Mouse (Mus musculus): ENCODE results near the gene B3gnt4. TPM values are rescaled to one million over a fixed set of nuclear protein-coding genes. Genes with fewer than 3 reads are reported as not detected.

Gene B3gnt4
- polyA plus RNA-seq (2017; shearing (Covaris generic)) = not detected

DNA sequence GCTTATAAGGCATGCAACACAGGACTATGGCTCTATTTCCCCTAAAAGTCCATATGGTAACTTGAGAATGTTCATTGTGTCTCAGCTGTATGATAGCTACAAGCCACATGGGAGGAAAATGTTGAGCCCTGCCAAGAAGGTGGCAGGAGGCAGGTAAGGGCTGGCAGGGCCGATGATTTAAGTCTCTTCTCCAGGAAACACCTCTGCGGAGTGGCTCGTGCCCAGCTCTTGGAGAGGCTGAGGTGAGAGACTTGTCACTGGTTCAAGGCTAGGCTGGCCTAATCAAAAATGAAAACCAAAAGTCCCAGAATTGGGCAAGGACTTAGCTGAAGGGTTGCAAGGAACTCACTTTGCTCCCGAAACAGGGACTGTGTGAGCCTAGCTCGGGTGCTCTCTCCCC, at the start of gene B3gnt4:
Gene B3gnt4 (plus strand): TSS at position 301 of the 400 bp plus-strand sequence.

DNA sequence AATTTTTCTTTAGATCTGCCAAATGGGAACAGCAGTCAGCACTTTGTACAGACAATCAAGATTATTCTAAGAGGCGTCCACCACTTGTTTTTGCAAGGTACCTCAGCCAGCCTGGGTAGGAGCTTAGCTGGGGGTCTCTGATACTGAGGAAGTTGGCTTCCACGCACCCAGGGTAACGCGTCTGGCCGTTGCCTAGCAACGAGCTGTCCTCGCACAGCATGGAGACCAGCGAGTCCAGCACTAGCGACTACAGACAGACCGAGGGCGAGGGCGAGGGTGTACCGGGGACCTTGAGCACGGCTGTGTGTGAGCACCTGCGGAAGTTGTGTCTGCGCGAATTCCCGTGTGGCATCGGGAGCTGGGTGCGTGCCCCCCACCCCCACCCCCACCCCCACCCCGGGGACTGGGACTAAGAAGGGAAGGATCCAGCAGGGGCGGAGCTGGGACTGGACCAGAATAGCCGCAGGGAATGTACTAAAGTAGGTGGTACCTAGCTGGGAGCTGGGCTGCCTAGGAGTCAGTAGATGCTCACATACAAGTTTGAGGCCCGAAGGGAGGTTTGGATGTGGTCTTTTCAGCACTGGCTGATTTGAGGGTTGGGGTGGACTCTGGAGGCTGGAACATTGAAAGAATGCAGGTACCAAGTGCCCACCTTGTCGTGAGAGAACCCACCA, 21.0 kb upstream of the B3gnt4 start, which contains the start of the genes Lrrc43 and Il31:
Gene Lrrc43 (plus strand): TSS at position 194 of the 674 bp plus-strand sequence.
Gene Il31 (minus strand): TSS at position 378 of the 674 bp plus-strand sequence.

DNA sequence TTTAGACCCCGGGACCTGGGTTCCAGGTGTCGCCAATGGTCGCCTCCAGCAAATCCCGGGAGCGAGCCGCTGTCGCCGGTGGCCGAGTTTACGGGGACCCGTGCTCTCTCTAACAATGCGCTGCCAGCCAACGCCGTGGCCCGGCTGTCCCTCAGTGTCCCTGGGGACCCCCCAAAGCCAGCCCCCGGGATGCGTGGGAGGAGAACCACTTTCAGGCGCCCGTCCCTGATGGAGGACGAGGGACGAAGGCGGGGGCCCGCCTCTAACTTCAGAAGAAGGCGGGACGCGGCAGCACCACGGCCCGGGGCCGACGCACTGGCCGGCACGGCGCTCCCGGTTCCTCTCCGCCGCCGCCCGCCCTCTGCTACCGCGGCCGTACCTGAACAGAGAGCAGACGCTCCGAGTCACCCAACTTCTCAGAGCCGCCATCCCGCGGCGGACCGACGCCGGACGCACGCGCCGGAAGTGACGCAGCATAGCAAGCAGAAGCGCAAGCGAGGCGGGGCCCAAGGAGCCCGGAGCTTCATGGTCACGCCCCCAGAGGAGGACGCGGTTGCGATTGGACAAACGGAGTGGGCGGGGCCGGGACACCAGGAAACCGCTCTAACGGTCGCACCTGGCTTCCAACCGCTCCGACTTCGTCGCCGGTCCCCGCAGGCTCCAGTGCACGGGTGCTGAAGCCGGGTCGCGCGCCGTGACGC, 13.6 kb downstream of the B3gnt4 start, which contains the start of gene Diablo:
Gene Diablo (minus strand): TSS at position 485 of the 701 bp plus-strand sequence.

DNA sequence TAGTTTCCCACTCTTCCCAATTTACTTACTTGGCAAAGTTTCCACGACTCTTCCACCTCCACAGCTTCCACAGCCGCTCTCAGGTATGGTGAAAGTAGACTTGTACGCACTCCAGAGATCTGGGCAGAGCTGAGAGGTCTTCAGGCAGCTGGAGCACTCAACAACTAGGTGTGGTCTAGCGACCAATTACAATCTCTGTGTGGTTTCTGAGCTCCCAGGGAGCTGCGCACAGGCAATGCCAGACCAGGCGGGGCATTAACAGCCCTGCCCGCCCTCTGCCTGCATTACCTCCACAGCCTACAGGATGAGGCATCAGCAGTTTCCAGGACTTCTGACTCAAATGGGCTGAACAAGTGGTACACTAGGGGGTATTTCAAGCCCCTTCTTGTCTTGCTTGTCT, 15.0 kb downstream of the B3gnt4 start, which contains the start of gene Gm49027:
Gene Gm49027 (minus strand): TSS at position 208 of the 400 bp plus-strand sequence.

Other genes with a start within 250 kb of the B3gnt4 start
- gene Bcl7a, start 166.6 kb upstream of the B3gnt4 start, polyA plus RNA-seq (2017; shearing (Covaris generic)) = 6.4 TPM
- gene Mlxip, start 115.7 kb upstream of the B3gnt4 start, polyA plus RNA-seq (2017; shearing (Covaris generic)) = 64.8 TPM
- gene Lrrc43, start 21.2 kb upstream of the B3gnt4 start, polyA plus RNA-seq (2017; shearing (Covaris generic)) = not detected
- gene Il31, start 21.0 kb upstream of the B3gnt4 start, polyA plus RNA-seq (2017; shearing (Covaris generic)) = not detected
- gene Diablo, start 13.7 kb downstream of the B3gnt4 start, polyA plus RNA-seq (2017; shearing (Covaris generic)) = 78.2 TPM
- not detected for gene Gm49027, start 15.0 kb downstream of the B3gnt4 start, polyA plus RNA-seq (2017; shearing (Covaris generic))
- gene Vps33a, start 62.6 kb downstream of the B3gnt4 start, polyA plus RNA-seq (2017; shearing (Covaris generic)) = 39.1 TPM
- gene Clip1, start 174.2 kb downstream of the B3gnt4 start, polyA plus RNA-seq (2017; shearing (Covaris generic)) = 166 TPM
- gene Zcchc8, start 210.6 kb downstream of the B3gnt4 start, polyA plus RNA-seq (2017; shearing (Covaris generic)) = 70.6 TPM
- 282 TPM for gene Rsrc2, start 239.0 kb downstream of the B3gnt4 start, polyA plus RNA-seq (2017; shearing (Covaris generic))
- 5.3 TPM for gene Kntc1, start 239.3 kb downstream of the B3gnt4 start, polyA plus RNA-seq (2017; shearing (Covaris generic))